Mouse (Mus musculus) midbrain, embryonic 15.5 days (tissue): ENCODE data around the gene Pde4d. TPM values are rescaled to one million over a fixed set of nuclear protein-coding genes. Genes with fewer than 3 reads are reported as not detected.
A peak's percentile ranks its signal among the peaks of the same experiment; 100 is the strongest.

Source experiments
- ATAC-seq: fragments of 200-750 bp; cut with Nextera tagmentation; replicated peaks from 2 replicates; pipeline ENCODE4 v1.8.0; 2017; ENCODE audit warnings: moderate TSS enrichment
- H3K27ac ChIP-seq: fragments of 300-500 bp; sonication (generic); 2 replicates; pipeline ENCODE4 v1.5.1; 2015; ENCODE audit warnings: mild to moderate bottlenecking, inconsistent platforms
- H3K27me3 ChIP-seq: fragments of 300-500 bp; sonication (generic); replicated peaks from 2 replicates; pipeline ENCODE4 v1.6.1; 2015; ENCODE audit warnings: inconsistent platforms
- H3K36me3 ChIP-seq: fragments of 300-500 bp; sonication (generic); replicated peaks from 2 replicates; pipeline ENCODE4 v1.6.1; 2015; ENCODE audit warnings: inconsistent platforms
- H3K4me1 ChIP-seq: fragments of 300-500 bp; sonication (generic); 2 replicates; pipeline ENCODE4 v1.6.1; 2015; ENCODE audit warnings: inconsistent platforms
- H3K4me2 ChIP-seq: fragments of 300-500 bp; sonication (generic); 2 replicates; pipeline ENCODE4 v1.6.1; 2015; ENCODE audit warnings: inconsistent platforms, mild to moderate bottlenecking, moderate library complexity
- H3K4me3 ChIP-seq: fragments of 300-500 bp; sonication (generic); 2 replicates; pipeline ENCODE4 v1.5.1; 2015; ENCODE audit warnings: mild to moderate bottlenecking, inconsistent platforms
- H3K9ac ChIP-seq: fragments of 300-500 bp; sonication (generic); 2 replicates; pipeline ENCODE4 v1.6.1; 2015; ENCODE audit warnings: mild to moderate bottlenecking, inconsistent platforms
- H3K9me3 ChIP-seq: fragments of 300-500 bp; sonication (generic); 2 replicates; pipeline ENCODE4 v1.6.1; 2016; ENCODE audit warnings: inconsistent platforms
- WGBS: fragments of 180-500 bp; shearing (Covaris S2); methylation state at CpG from one replicate; pipeline ENCODE4 v1.1.7; 2015; ENCODE audit warnings: mixed read lengths; 5-methylcytosine and 5-hydroxymethylcytosine counted together
- polyA plus RNA-seq: library from polyadenylated mRNA; unstranded; fragments of >200 nt; fragmentation: Nextera tagmentation; extraction: Ambion mirVana; gene quantifications from 2 replicates; pipeline ENCODE4 v1.2.1, GENCODE M21; 2015

Gene Pde4d
- polyA plus RNA-seq, 1 experiment from 2014 or later, result 27.1 TPM

DNA sequence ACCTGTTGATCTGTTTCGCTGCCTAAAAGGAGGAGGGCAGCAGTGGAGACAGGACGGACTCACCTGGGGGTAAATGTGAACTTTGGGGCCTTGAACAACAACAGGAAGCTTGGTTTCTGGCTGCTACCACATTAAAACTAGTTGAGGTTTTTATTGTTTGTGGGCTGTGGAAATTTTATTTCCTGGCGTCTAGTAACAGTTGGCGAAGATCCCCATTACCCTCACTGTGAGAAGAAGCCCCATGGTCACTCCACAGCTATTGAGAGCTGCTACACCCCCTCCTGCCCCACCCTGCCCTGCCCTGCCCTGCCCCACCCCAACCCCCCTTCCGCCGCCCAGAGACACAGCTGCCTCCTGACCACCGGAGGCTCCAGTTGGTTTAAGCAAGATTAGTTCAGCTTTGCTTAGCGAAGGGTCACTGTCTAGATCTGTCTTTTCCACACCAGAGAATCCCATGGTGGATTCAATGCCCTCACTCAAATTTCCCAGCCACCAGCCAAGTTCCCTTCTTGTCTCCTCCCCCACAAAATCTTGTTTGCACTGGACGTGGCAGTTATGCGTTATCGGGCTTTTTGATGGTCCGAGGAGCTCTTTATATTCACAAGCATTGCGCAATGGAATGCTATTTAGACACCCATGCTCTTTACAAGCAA is 780.7 kb downstream of the Pde4d start:
- no peaks in the 10 kb centered on the region for H3K9me3 ChIP-seq
- no peaks in the 10 kb centered on the region for H3K27me3 ChIP-seq
- no peaks in the 10 kb centered on the region for H3K36me3 ChIP-seq
- 50% methylated on average over 13 of the region's 13 CpGs for WGBS
- ATAC-seq, result no peak
- H3K27ac ChIP-seq, result no peak overlapping the region
- no peak overlapping the region for H3K4me2 ChIP-seq
- H3K4me3 ChIP-seq, result no peak overlapping the region
- no peak overlapping the region for H3K9ac ChIP-seq
- H3K4me1 ChIP-seq, result 0 out of 2 replicates have a peak, but pooled peaks cover 5% of the 10 kb centered on the region

DNA sequence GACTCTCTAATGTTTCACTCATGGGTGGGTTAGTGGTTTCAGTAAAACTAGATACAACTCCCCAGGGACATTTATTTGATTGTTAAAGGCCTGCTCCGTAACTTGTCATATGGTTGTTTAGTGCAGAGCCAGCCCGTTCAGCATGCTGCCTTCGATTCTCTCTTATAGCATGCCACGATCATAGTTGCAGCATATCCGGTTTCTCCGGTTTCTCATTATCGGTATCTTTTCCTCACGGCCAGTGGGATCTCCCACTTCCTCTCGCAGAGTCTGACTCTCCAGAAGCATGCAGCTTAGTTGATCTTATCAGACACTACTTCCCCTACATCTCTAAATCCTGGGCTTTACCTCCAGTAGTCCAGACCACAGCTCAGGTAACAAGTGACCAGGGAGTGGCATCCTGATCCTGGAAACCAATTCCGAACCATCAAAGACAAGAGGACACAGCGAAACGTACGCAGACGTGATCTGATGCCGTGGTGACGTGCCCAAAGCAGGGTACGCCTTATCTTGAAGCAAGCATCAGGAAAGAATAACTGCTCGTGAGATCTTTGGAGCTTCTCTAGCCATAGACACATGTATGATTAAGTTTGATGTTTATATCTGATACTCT is 782.2 kb downstream of the Pde4d start:
- H3K4me2 ChIP-seq, result no peak overlapping the region
- H3K4me1 ChIP-seq, result 0 out of 2 replicates have a peak, but pooled peaks cover 5% of the 10 kb centered on the region
- no peaks in the 10 kb centered on the region for H3K36me3 ChIP-seq
- H3K9me3 ChIP-seq, result no peaks in the 10 kb centered on the region
- no peak overlapping the region for H3K27ac ChIP-seq
- H3K9ac ChIP-seq, result no peak overlapping the region
- 89% methylated on average over 18 of the region's 18 CpGs for WGBS
- H3K27me3 ChIP-seq, result no peaks in the 10 kb centered on the region
- ATAC-seq, result no peak
- H3K4me3 ChIP-seq, result no peak overlapping the region

DNA sequence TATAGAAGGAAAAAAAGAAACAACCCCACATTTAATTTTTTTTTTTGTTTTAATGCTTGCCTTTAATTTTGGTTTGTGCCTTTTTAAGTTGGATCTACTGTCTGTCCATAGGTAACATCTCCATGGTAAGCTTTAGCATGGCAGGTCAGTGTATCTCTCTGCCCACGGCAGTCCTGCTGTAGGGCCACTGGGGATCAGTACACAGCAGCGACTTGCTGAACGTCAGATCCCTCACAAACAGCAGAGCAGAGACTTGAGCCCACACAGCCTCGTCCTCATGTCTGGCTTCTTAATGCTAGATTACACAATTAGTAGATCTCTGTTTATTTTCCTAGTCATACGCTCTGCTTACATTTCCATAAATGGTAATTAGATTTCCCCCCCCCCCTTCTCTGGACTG is 782.8 kb downstream of the Pde4d start:
- H3K4me3 ChIP-seq, result no peak overlapping the region
- H3K9me3 ChIP-seq, result no peaks in the 10 kb centered on the region
- no peak overlapping the region for H3K27ac ChIP-seq
- no peak overlapping the region for H3K4me2 ChIP-seq
- ATAC-seq, result no peak
- no peaks in the 10 kb centered on the region for H3K36me3 ChIP-seq
- H3K4me1 ChIP-seq, result 0 out of 2 replicates have a peak, but pooled peaks cover 5% of the 10 kb centered on the region
- WGBS, result 73% methylated on average over 5 of the region's 5 CpGs
- no peak overlapping the region for H3K9ac ChIP-seq
- no peaks in the 10 kb centered on the region for H3K27me3 ChIP-seq

DNA sequence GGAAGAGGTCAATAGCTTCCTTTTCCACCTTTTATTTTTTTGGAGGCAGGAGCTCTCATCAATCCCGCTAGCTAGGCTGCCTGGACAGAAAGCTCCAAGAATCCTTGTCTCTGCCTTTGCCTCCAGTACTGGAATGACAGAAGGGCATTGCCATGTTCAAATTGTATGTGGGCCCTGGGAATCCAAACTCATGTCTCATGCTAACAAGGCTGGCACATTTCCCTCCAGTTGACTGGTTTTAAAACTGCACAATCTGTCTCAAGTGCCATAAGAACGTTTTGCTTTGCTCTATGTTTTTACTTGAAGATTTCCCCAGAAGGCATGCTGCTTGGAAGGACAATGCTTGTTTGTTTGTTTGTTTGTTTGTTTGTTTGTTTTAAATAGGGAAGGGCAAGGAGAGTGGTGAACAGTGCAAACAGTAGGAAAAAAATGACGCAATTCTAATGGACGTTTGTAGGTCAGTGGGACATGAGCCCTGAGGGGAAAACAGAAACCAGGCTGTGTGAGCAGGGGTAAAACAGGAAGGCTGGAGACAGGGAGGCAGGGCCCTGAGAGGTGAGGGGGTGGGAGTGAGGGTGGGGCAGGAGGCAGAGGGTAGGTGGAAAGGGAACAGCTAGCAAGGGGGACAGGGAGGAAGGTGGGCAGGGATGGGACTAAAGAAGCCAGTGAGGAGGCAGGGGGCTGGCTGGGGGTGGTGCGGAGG is 784.3 kb downstream of the Pde4d start:
- WGBS, result 61% methylated on average over 5 of the region's 5 CpGs
- Histone ChIP-seq H3K4me3 (no peak overlapping the region), H3K27ac (no peak overlapping the region), H3K4me2 (no peak overlapping the region), H3K9ac (no peak overlapping the region), H3K27me3 (no peaks in the 10 kb centered on the region), H3K36me3 (no peaks in the 10 kb centered on the region), H3K9me3 (no peaks in the 10 kb centered on the region), H3K4me1 (0 out of 2 replicates have a peak, but pooled peaks cover 5% of the 10 kb centered on the region)
- no peak for ATAC-seq

DNA sequence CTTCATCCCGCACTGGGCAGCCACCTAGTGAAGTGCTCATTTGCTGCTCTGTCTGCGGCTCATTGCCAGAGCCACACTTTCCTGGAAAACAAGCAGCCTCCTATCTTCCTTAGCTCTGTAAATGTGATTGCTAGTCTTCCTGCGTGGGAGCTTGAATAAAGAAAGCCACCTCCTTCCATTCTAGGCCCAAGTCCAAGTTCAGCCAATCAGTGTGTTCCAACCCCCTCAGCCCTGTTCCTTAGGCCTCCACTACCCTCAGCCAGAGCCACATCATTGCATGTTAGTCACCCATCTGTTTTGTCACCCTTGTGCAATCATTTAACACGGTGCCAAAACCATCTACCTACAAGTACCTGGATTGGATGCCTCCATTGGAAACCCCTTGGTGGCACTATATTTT is 786.3 kb downstream of the Pde4d start:
- ATAC-seq, result no peak
- H3K9ac ChIP-seq, result no peak overlapping the region
- WGBS, result 85% methylated on average over 4 of the region's 4 CpGs

DNA sequence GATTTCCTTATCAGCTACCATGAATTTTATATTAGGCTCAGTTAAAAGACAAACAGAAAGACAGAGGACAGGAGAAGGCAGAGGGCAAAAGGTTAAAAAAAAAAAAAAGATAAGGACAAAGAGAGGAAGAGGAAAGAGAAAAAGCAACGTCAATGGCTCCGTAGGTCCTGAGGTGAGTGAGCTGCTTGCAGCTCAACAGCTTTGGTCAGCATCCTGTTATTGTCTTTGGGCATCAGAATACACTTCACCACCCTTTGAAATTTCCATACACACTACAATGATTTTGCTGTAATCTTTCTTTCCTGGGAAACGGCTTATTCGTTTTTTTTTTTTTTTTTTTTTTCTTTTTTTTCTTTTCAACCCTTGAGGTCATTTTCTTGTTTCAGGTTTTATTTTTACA is 788.9 kb downstream of the Pde4d start:
- Histone ChIP-seq H3K4me3 (no peak overlapping the region), H3K4me2 (no peak overlapping the region), H3K36me3 (no peaks in the 10 kb centered on the region), H3K27me3 (no peaks in the 10 kb centered on the region), H3K27ac (peak overlapping the region; percentile 13; the same call in 1 of the 2 replicates), H3K9me3 (no peaks in the 10 kb centered on the region), H3K9ac (no peak overlapping the region), H3K4me1 (peaks cover 8% of the 10 kb centered on the region; the same call in 1 of the 2 replicates)
- 64% methylated on average over 4 of the region's 4 CpGs for WGBS
- ATAC-seq, result no peak

More for the DNA sequence above, 786.3 kb downstream of the Pde4d start:
- no peaks in the 10 kb centered on the region for H3K9me3 ChIP-seq
- no peaks in the 10 kb centered on the region for H3K4me1 ChIP-seq
- H3K27me3 ChIP-seq, result no peaks in the 10 kb centered on the region
- H3K4me2 ChIP-seq, result no peak overlapping the region
- H3K4me3 ChIP-seq, result no peak overlapping the region
- H3K36me3 ChIP-seq, result no peaks in the 10 kb centered on the region
- H3K27ac ChIP-seq, result no peak overlapping the region

DNA sequence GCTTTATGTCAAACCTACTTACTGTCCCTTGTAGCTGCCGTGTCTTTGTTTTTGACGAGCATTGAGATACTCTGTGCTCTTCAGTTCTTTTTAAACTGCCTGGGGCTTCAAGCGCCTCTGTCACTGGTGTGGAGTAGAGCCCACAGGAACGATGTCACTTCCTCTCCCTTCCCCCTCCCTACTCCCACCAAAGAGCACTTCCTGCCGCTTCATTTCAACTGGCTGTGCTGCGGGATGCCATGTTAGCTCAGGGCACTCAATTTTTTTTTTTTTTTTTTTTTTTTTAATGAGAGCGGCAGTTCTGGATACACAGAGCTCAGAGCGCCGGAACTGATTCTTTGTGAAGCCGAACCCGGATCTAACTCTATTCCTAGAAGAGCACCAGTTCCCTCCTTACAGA is 789.5 kb downstream of the Pde4d start:
- no peak overlapping the region for H3K9ac ChIP-seq
- no peak overlapping the region for H3K4me3 ChIP-seq
- H3K4me1 ChIP-seq, result peaks cover 8% of the 10 kb centered on the region; the same call in 1 of the 2 replicates
- no peak overlapping the region for H3K27ac ChIP-seq
- H3K9me3 ChIP-seq, result no peaks in the 10 kb centered on the region
- no peaks in the 10 kb centered on the region for H3K27me3 ChIP-seq
- 56% methylated on average over 11 of the region's 11 CpGs for WGBS
- ATAC-seq, result peak; percentile 63; the same call in 1 of the 2 replicates
- H3K4me2 ChIP-seq, result peak overlapping the region; percentile 4; the same call in 1 of the 2 replicates
- no peaks in the 10 kb centered on the region for H3K36me3 ChIP-seq

DNA sequence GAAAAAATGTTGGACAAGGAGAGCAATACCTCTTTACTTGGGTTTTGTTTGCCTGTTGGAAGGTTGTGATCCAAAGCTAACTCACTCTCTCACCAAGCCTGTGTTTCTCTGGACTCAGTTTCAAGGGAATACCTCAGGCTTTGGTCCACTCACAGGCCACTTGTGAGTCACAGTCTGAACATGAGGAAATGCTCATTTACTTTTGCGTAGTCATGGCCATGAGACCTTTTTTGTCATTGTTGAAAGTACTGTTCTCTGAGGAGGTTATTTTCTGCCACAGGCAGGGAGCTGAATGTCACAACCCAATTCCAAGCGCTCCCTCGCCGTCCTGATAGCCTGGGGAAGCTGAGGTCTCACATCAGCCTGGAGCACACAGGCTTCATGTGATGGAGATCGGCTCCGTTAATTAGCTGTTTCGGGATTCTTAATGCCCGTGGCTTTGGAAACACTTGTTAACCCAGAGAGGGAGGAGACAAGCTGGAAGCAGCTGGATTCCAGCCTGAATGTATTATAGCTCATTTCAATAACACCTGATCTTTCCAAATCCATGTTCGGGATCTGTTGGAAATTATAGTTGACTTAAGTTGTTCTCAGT is 792.8 kb downstream of the Pde4d start:
- Histone ChIP-seq H3K4me2 (no peak overlapping the region), H3K9me3 (no peaks in the 10 kb centered on the region), H3K4me1 (peaks cover 8% of the 10 kb centered on the region; the same call in 1 of the 2 replicates), H3K4me3 (no peak overlapping the region), H3K27ac (no peak overlapping the region), H3K27me3 (no peaks in the 10 kb centered on the region), H3K36me3 (no peaks in the 10 kb centered on the region), H3K9ac (no peak overlapping the region)
- 48% methylated on average over 9 of the region's 9 CpGs for WGBS
- no peak for ATAC-seq

DNA sequence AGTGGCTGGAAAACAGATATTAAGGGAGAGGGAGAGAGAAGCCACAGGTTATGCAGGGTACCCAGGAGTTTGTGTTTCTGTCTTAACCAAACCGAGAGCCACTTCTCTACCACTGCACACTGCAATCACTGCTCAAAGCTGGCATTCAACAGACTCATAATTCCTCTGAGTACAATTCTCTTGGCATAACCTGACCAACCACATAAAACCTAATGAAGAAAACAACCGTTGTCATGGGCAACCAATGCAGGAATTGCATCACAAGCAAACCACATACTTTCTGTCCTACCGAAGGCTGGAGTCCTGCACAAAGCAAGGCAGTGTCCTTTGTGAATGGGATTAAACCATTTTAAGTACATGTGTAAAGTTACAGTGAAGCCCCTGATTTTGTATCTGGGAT is 793.4 kb downstream of the Pde4d start:
- ATAC-seq, result peak; percentile 46; the same call in 1 of the 2 replicates
- Histone ChIP-seq H3K27me3 (no peaks in the 10 kb centered on the region), H3K4me1 (peaks cover 8% of the 10 kb centered on the region; the same call in 1 of the 2 replicates), H3K4me2 (no peak overlapping the region), H3K4me3 (no peak overlapping the region), H3K27ac (no peak overlapping the region), H3K36me3 (no peaks in the 10 kb centered on the region), H3K9me3 (no peaks in the 10 kb centered on the region), H3K9ac (no peak overlapping the region)
- WGBS, result 43% methylated on average over 3 of the region's 3 CpGs

DNA sequence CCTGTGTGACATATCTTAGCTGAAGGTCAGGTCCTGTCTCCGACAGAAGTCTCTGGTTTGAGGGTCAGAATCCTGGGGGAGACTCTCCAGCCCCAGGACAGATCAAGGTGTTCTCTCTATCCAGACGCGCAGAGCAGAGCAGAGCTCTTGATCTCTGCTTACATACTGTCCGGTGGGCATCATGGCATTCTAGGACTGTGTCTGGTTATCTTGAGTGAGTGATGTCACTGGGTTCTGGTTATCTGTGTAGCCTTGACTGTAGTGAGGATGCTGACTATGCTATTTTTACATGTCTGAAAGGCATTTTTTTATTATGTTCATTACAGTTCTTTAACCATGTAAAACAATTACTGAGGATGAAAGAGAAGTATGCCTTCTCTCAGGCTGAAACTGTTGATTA is 797.3 kb downstream of the Pde4d start:
- ATAC-seq, result no peak

DNA sequence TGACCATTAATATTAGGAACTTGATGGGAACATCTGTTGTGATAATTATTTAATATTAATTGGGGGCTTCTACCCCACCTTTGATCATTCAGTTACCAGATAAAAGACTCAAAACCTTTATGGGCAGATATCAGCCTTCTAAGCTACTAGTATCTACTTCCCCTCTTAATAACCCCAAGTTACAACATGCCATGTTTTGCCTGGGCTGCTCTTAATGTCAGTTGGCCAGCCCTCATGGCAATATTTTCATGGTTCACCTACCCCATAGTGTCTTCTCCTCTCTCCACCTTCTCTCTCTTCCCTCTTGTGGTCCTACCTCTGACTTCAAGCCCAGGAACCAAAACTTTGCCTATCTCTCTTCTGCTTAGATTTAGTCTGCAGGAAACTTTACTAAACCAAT is 799.6 kb downstream of the Pde4d start:
- H3K27me3 ChIP-seq, result no peaks in the 10 kb centered on the region
- H3K4me1 ChIP-seq, result no peaks in the 10 kb centered on the region
- no peaks in the 10 kb centered on the region for H3K36me3 ChIP-seq
- no peak overlapping the region for H3K4me3 ChIP-seq
- no peaks in the 10 kb centered on the region for H3K9me3 ChIP-seq
- no peak overlapping the region for H3K4me2 ChIP-seq
- no peak overlapping the region for H3K27ac ChIP-seq
- H3K9ac ChIP-seq, result no peak overlapping the region
- no peak for ATAC-seq

More for the DNA sequence above, 797.3 kb downstream of the Pde4d start:
- H3K27me3 ChIP-seq, result no peaks in the 10 kb centered on the region
- peaks cover 8% of the 10 kb centered on the region; the same call in 1 of the 2 replicates for H3K4me1 ChIP-seq
- H3K4me3 ChIP-seq, result no peak overlapping the region
- H3K9me3 ChIP-seq, result no peaks in the 10 kb centered on the region
- H3K9ac ChIP-seq, result no peak overlapping the region
- no peak overlapping the region for H3K27ac ChIP-seq
- H3K4me2 ChIP-seq, result no peak overlapping the region
- 92% methylated on average over 4 of the region's 4 CpGs for WGBS
- no peaks in the 10 kb centered on the region for H3K36me3 ChIP-seq

DNA sequence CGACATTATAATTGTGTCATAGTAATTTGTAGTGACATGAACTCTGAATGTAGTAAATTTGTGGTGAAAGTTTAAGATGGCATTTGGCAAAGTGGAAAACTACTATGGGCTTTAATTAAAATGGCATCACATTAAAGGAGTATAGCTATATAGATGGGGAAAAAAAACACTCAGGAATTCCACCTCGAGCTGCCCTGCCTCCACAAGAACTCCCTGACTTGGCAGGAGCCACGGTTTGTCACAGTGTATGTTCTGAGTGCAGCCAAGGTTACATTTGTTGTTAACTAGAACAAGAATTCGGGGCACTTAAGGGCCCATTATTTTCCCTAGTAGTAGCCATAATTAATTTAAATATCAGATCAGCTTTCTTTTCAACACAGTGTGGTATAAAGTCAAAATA is 805.9 kb downstream of the Pde4d start:
- no peaks in the 10 kb centered on the region for H3K27me3 ChIP-seq
- peaks cover 2% of the 10 kb centered on the region; the same call in 1 of the 2 replicates for H3K4me1 ChIP-seq
- WGBS, result 65% methylated on average over 4 of the region's 4 CpGs
- H3K4me3 ChIP-seq, result no peak overlapping the region
- H3K4me2 ChIP-seq, result no peak overlapping the region
- no peak for ATAC-seq
- no peaks in the 10 kb centered on the region for H3K36me3 ChIP-seq
- H3K27ac ChIP-seq, result no peak overlapping the region
- H3K9me3 ChIP-seq, result no peaks in the 10 kb centered on the region
- no peak overlapping the region for H3K9ac ChIP-seq
